Mouse (Mus musculus) MEL (cell line): Measurements from ENCODE around the gene Pax1.

Experiments used
- CTCF ChIP-seq, 3 experiments: IDR thresholded peaks in 2 of 3; conservative IDR thresholded peaks in 1 of 3; 2 replicates each; pipeline ENCODE4 v1.5.1; 2011 to 2012; ENCODE audit warnings: low read length in 3 of 3, low read depth in 2 of 3, mild to moderate bottlenecking in 2 of 3, improper control_type of control experiment in 1 of 3, inconsistent platforms in 1 of 3, mixed read lengths in 1 of 3, moderate library complexity in 1 of 3; ENCODE audit not compliant: control insufficient read depth in 1 of 3, insufficient read depth in 1 of 3, poor library complexity in 1 of 3, severe bottlenecking in 1 of 3
- MAFK ChIP-seq: IDR thresholded peaks from 2 replicates; pipeline ENCODE4 v1.6.1; 2011; ENCODE audit warnings: low read depth, mild to moderate bottlenecking, low read length, improper control_type of control experiment, borderline replicate concordance
- MXI1 ChIP-seq: IDR thresholded peaks from 2 replicates; pipeline ENCODE4 v1.6.1; 2011; ENCODE audit warnings: mild to moderate bottlenecking, low read depth, low read length, improper control_type of control experiment
- NRF1 ChIP-seq: IDR thresholded peaks from 2 replicates; pipeline ENCODE4 v1.6.1; 2014; ENCODE audit warnings: low read depth, mild to moderate bottlenecking, inconsistent platforms, low read length, improper control_type of control experiment, moderate library complexity; ENCODE audit not compliant: poor library complexity, insufficient read depth, severe bottlenecking
- POLR2A ChIP-seq, 2 experiments: IDR thresholded peaks; 2 replicates each; pipeline ENCODE4 v1.6.1; 2011 to 2012; ENCODE audit warnings: low read length in 2 of 2, mild to moderate bottlenecking in 2 of 2, control low read depth in 1 of 2, improper control_type of control experiment in 1 of 2, low read depth in 1 of 2, moderate library complexity in 1 of 2; ENCODE audit not compliant: control insufficient read depth in 1 of 2, insufficient read depth in 1 of 2, poor library complexity in 1 of 2
- RCOR1 ChIP-seq: IDR thresholded peaks from 2 replicates; pipeline ENCODE4 v1.6.1; 2012; ENCODE audit warnings: low read depth, mild to moderate bottlenecking, inconsistent platforms, low read length, improper control_type of control experiment
- TCF12 ChIP-seq: IDR thresholded peaks from 2 replicates; pipeline ENCODE4 v1.6.1; 2014; ENCODE audit warnings: low read depth, mild to moderate bottlenecking, inconsistent platforms, low read length, improper control_type of control experiment, moderate library complexity
- ZMIZ1 ChIP-seq: IDR thresholded peaks from 2 replicates; pipeline ENCODE4 v1.6.1; 2012; ENCODE audit warnings: low read depth, mild to moderate bottlenecking, inconsistent platforms, low read length, improper control_type of control experiment, moderate library complexity

DNA sequence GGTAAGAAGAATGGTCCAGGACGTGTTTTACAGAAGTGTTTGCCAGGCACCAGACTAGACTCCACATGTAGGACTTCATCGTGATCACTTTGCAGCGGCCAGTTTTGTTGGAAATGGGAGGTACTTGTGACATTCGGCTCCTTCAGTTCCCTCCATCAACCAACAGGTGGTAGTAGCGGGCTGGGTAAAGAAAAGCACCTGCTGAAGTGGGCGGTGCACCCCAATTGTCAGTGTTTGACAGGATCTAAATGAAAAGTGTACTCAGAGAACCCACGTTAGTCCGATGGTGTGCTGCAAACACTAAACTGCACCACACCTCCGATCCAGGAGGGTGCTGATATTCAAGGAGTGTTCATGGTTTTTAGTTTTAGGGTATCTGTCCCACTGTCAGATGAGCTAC lies 40.7 kb upstream of the Pax1 start:
- TF ChIP-seq MAFK (no peak), NRF1 (no peak), CTCF (IDR thresholded peaks at IDR 0.05 in 2 of 3, conservative IDR thresholded peaks at IDR 0.05 in 1 of 3; ENCODE audit: control insufficient read depth in 1 of 3, insufficient read depth in 1 of 3, low read depth in 2 of 3, low read length in 3 of 3, poor library complexity in 1 of 3, severe bottlenecking in 1 of 3) (peak; percentile 15 to 36 (median 28); a peak in 3 of 6 replicates), TCF12 (no peak), ZMIZ1 (no peak), POLR2A (IDR thresholded peaks at IDR 0.05; ENCODE audit: control insufficient read depth in 1 of 2, insufficient read depth in 1 of 2, low read depth in 1 of 2, low read length in 2 of 2, poor library complexity in 1 of 2) (no peak), RCOR1 (no peak), MXI1 (no peak)
